Comparison of ENCODE assay signal across 8 mouse cellular contexts in the genomic region with DNA sequence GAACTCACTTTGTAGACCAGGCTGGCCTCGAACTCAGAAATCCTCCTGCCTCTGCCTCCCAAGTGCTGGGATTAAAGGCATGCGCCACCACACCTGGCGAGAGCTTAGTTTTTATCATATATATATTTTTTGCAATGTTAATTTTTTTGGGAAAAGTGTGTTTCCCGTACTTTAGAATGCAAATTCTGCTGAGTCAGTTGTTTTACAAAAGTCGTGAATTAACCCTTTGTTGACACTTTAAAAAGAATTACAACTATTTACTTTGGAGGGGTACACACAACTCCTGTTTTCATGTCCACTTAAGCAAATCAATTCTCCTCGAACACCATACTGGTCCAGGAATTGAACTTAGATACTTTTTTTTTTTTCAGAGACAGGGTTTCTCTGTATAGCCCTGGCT. TPM values are rescaled to one million over a fixed set of nuclear protein-coding genes. Genes with fewer than 3 reads are reported as not detected.
DNase-seq lines count a peak whose midpoint lies in the region; ATAC-seq and TF ChIP-seq lines count a peak whose summit lies in the region.

No protein-coding gene starts in this region.

- no peaks in the 10 kb centered on the region for H3K36me3 ChIP-seq in testis, adult 2 months (ENCODE audit: control insufficient read depth, insufficient read depth, low read length)
- peaks cover 31% of the 10 kb centered on the region for H3K36me3 ChIP-seq in forebrain, embryonic 14.5 days (ENCODE audit: control insufficient read depth, insufficient read depth, low read length)
- peaks cover 31% of the 10 kb centered on the region for H3K36me3 ChIP-seq in liver, embryonic 13.5 days
- no peaks in the 10 kb centered on the region for H3K36me3 ChIP-seq in stomach, postnatal 0 days (ENCODE audit: control insufficient read depth, insufficient read depth, low read length)

- TF ChIP-seq POLR2A in testis, adult 2 months (IDR thresholded peaks at IDR 0.05; ENCODE audit: control insufficient read depth, low read depth, low read length) = no peak

- TF ChIP-seq CTCF in testis, adult 2 months (IDR thresholded peaks at IDR 0.05; ENCODE audit: control insufficient read depth, insufficient read depth, insufficient replicate concordance, low read depth, low read length) = no peak
- no peak for TF ChIP-seq CTCF in stomach, postnatal 0 days (IDR thresholded peaks at IDR 0.05; ENCODE audit: low read depth)

- 69% methylated on average over 6 of the region's 6 CpGs for WGBS in forebrain, embryonic 14.5 days
- WGBS in liver, embryonic 13.5 days (ENCODE audit: insufficient replicate concordance) = 29% methylated on average over 6 of the region's 6 CpGs
- WGBS in stomach, postnatal 0 days = 46% methylated on average over 6 of the region's 6 CpGs

- no peak for DNase-seq in testis, postnatal 10 days (ENCODE audit: low spot score)
- peak; percentile 12 for DNase-seq in forebrain, embryonic 14.5 days (ENCODE audit: low spot score)
- DNase-seq in liver, embryonic 13.5 days = no peak
- no peak for DNase-seq in stomach, postnatal 0 days (ENCODE audit: low spot score)
- no peak for DNase-seq in adrenal gland, postnatal 36 days
- DNase-seq in embryo, embryonic 9.5 days (ENCODE audit: extremely low spot score) = no peak
- no peak for DNase-seq in urinary bladder, adult 18-20 months (ENCODE audit: low spot score in 2 of 2)

- no peak for TF ChIP-seq EP300 in stomach, postnatal 0 days (optimal IDR thresholded peaks at IDR 0.05)

- H3K27me3 ChIP-seq in testis, adult 2 months (ENCODE audit: control insufficient read depth, insufficient read depth, low read length) = no peaks in the 10 kb centered on the region
- H3K27me3 ChIP-seq in forebrain, embryonic 14.5 days (replicated peaks; ENCODE audit: control insufficient read depth, insufficient read depth, low read length) = no peaks in the 10 kb centered on the region
- H3K27me3 ChIP-seq in liver, embryonic 13.5 days = no peaks in the 10 kb centered on the region
- H3K27me3 ChIP-seq in stomach, postnatal 0 days (ENCODE audit: control insufficient read depth, insufficient read depth, low read length) = no peaks in the 10 kb centered on the region

- peaks cover 8% of the 10 kb centered on the region for H3K4me1 ChIP-seq in testis, adult 2 months (ENCODE audit: control insufficient read depth, insufficient read depth, low read length)
- H3K4me1 ChIP-seq in forebrain, embryonic 14.5 days (ENCODE audit: control insufficient read depth, insufficient read depth, low read length) = peaks cover 20% of the 10 kb centered on the region
- peaks cover 47% of the 10 kb centered on the region for H3K4me1 ChIP-seq in liver, embryonic 13.5 days (replicated peaks)
- H3K4me1 ChIP-seq in stomach, postnatal 0 days (replicated peaks; ENCODE audit: control insufficient read depth, insufficient read depth) = no peaks in the 10 kb centered on the region

- peak overlapping the region; percentile 50 for H3K4me2 ChIP-seq in forebrain, embryonic 14.5 days (ENCODE audit: low read length)
- peak overlapping the region; percentile 98 for H3K4me2 ChIP-seq in liver, embryonic 13.5 days
- H3K4me2 ChIP-seq in stomach, postnatal 0 days (replicated peaks; ENCODE audit: low read depth) = peak overlapping the region; percentile 78

- peak overlapping the region; percentile 95 for H3K4me3 ChIP-seq in testis, adult 2 months (ENCODE audit: control insufficient read depth, low read depth, low read length)
- peak overlapping the region; percentile 91 for H3K4me3 ChIP-seq in forebrain, embryonic 14.5 days (ENCODE audit: low read depth, low read length)
- peak overlapping the region; percentile 86 for H3K4me3 ChIP-seq in liver, embryonic 13.5 days (replicated peaks)
- peak overlapping the region; percentile 92 for H3K4me3 ChIP-seq in stomach, postnatal 0 days (ENCODE audit: low read depth, low read length)

- H3K27ac ChIP-seq in testis, adult 2 months (ENCODE audit: control insufficient read depth, insufficient read depth, low read depth, low read length) = no peak overlapping the region
- no peak overlapping the region for H3K27ac ChIP-seq in forebrain, embryonic 14.5 days (ENCODE audit: low read depth, low read length)
- peak overlapping the region; percentile 97; the same call in 1 of the 2 replicates for H3K27ac ChIP-seq in liver, embryonic 13.5 days
- no peak overlapping the region for H3K27ac ChIP-seq in stomach, postnatal 0 days (replicated peaks)

- peak overlapping the region; percentile 98; the same call in 1 of the 2 replicates for H3K9ac ChIP-seq in forebrain, embryonic 14.5 days (ENCODE audit: low read length)
- peak overlapping the region; percentile 92 for H3K9ac ChIP-seq in liver, embryonic 13.5 days
- no peak overlapping the region for H3K9ac ChIP-seq in stomach, postnatal 0 days (ENCODE audit: low read length)

- no peak for ATAC-seq in forebrain, embryonic 14.5 days
- ATAC-seq in liver, embryonic 13.5 days (ENCODE audit: low read depth) = no peak
- ATAC-seq in stomach, postnatal 0 days (ENCODE audit: low FRiP score, low TSS enrichment) = no peak

- H3K9me3 ChIP-seq in forebrain, embryonic 14.5 days (replicated peaks; ENCODE audit: control insufficient read depth, low read length) = no peaks in the 10 kb centered on the region
- H3K9me3 ChIP-seq in liver, embryonic 13.5 days (replicated peaks) = no peaks in the 10 kb centered on the region
- no peaks in the 10 kb centered on the region for H3K9me3 ChIP-seq in stomach, postnatal 0 days (ENCODE audit: control insufficient read depth, low read length)

RNA-seq across cellular contexts. Expression of gene Dhx30, which starts 15.3 kb away (rescaled TPM):
- 160 and 190 TPM in 2 replicates for polyA plus RNA-seq in testis, adult 2 months (2012; rRNA removed)
- polyA plus RNA-seq in forebrain, embryonic 14.5 days (2014; fragmentation: Nextera tagmentation; extraction: Ambion mirVana) = 163 and 189 TPM in 2 replicates
- polyA plus RNA-seq in liver, embryonic 13.5 days (2015; fragmentation: Nextera tagmentation; extraction: Ambion mirVana) = 40.3 and 49.1 TPM in 2 replicates
- 43.5 and 44.2 TPM in 2 replicates for polyA plus RNA-seq in stomach, postnatal 0 days (2015; fragmentation: Nextera tagmentation; extraction: Ambion mirVana)
- 100 to 1,000 TPM in 1 of 2 experiments, 10 to 100 TPM in 1; 99.2 to 103 TPM for total RNA-seq in adrenal gland, postnatal 36 days (2021)

RNA-seq across cellular contexts. Expression of gene Smarcc1, which starts 15.4 kb away (rescaled TPM):
- polyA plus RNA-seq in testis, adult 2 months (2012; rRNA removed) = 13.6 and 14.8 TPM in 2 replicates
- 120 and 149 TPM in 2 replicates for polyA plus RNA-seq in forebrain, embryonic 14.5 days (2014; fragmentation: Nextera tagmentation; extraction: Ambion mirVana)
- 43.4 and 54.5 TPM in 2 replicates for polyA plus RNA-seq in liver, embryonic 13.5 days (2015; fragmentation: Nextera tagmentation; extraction: Ambion mirVana)
- polyA plus RNA-seq in stomach, postnatal 0 days (2015; fragmentation: Nextera tagmentation; extraction: Ambion mirVana) = 23.1 and 26.6 TPM in 2 replicates
- total RNA-seq in adrenal gland, postnatal 36 days (2021) = 10 to 100 TPM; 48.3 to 59.4 TPM
